Mouse (Mus musculus) erythroblast, embryonic 14.5 days (primary cell): Measurements from ENCODE around the gene Atg9b.

ENCODE experiments used
- GATA1 ChIP-seq: IDR thresholded peaks from 2 replicates; pipeline ENCODE4 v1.6.1; 2012; ENCODE audit warnings: low read length, inconsistent platforms, mixed read lengths
- TAL1 ChIP-seq: IDR thresholded peaks from 3 replicates; pipeline ENCODE4 v1.6.1; 2012; ENCODE audit warnings: low read length, inconsistent platforms, mixed read lengths

- TF ChIP-seq GATA1 = no peak
- no peak for TF ChIP-seq TAL1
Observed at GRCm38 (mm10) chr5:24409466-24409865, 17.5 kb upstream of the Atg9b start.
